Mouse (Mus musculus) spleen, adult 2 months (tissue): Measurements from ENCODE around the gene Nop14.

Experiments used
- CTCF ChIP-seq: fragments of 200-500 bp; IDR thresholded peaks from 2 replicates; pipeline ENCODE4 v1.5.1; 2011; ENCODE audit warnings: mild to moderate bottlenecking, inconsistent platforms; ENCODE audit not compliant: insufficient read depth, insufficient read length, insufficient replicate concordance; ENCODE audit errors: extremely low read depth
- POLR2A ChIP-seq: fragments of 200-500 bp; IDR thresholded peaks from 2 replicates; pipeline ENCODE4 v1.6.1; 2011; ENCODE audit warnings: low read depth, low read length, inconsistent platforms

DNA sequence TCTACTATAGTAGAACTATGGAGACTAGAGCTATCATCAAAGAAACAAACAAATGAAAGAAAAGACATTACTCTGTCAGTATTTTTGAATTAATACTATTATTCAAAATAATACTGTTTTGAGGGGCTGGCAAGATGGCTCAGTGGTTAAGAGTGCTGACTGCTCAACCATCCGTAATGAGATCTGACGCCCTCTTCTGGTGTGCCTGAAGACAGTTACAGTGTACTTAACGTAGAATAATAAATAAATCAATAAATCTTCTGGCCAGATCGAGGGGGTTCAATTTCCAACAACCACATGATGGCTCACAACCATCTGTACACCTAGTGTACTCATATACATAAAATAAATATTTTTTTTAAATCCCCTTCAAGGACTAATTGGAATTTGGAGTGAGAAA is 2.0 kb upstream of the Nop14 start:
- TF ChIP-seq CTCF (no peak), POLR2A (no peak)
